Mouse (Mus musculus) embryonic facial prominence, embryonic 13.5 days (tissue): ENCODE results near the gene Tanc2. TPM values are rescaled to one million over a fixed set of nuclear protein-coding genes. Genes with fewer than 3 reads are reported as not detected.

ENCODE experiments used
- ATAC-seq: fragments of 200-750 bp; cut with Nextera tagmentation; 2 replicates; pipeline ENCODE4 v1.8.0; 2017; ENCODE audit warnings: low read depth; ENCODE audit not compliant: insufficient number of reproducible peaks, insufficient read depth, low FRiP score, low TSS enrichment
- H3K27ac ChIP-seq: fragments of 300-500 bp; sonication (generic); 2 replicates; pipeline ENCODE4 v1.5.1; 2015; ENCODE audit warnings: moderate library complexity, mild to moderate bottlenecking, inconsistent platforms
- H3K27me3 ChIP-seq: fragments of 300-500 bp; sonication (generic); 2 replicates; pipeline ENCODE4 v1.6.1; 2015; ENCODE audit warnings: mild to moderate bottlenecking, inconsistent platforms
- H3K36me3 ChIP-seq: fragments of 300-500 bp; sonication (generic); 2 replicates; pipeline ENCODE4 v1.6.1; 2015; ENCODE audit warnings: mild to moderate bottlenecking, inconsistent platforms
- H3K4me1 ChIP-seq: fragments of 300-500 bp; sonication (generic); 2 replicates; pipeline ENCODE4 v1.6.1; 2015; ENCODE audit warnings: inconsistent platforms
- H3K4me2 ChIP-seq: fragments of 300-500 bp; sonication (generic); 2 replicates; pipeline ENCODE4 v1.6.1; 2015; ENCODE audit warnings: moderate library complexity, mild to moderate bottlenecking, inconsistent platforms
- H3K4me3 ChIP-seq: fragments of 300-500 bp; sonication (generic); 2 replicates; pipeline ENCODE4 v1.5.1; 2015; ENCODE audit warnings: mild to moderate bottlenecking, inconsistent platforms
- H3K9ac ChIP-seq: fragments of 300-500 bp; sonication (generic); 2 replicates; pipeline ENCODE4 v1.6.1; 2015; ENCODE audit warnings: mild to moderate bottlenecking, inconsistent platforms
- H3K9me3 ChIP-seq: fragments of 300-500 bp; sonication (generic); 2 replicates; pipeline ENCODE4 v1.6.1; 2016; ENCODE audit warnings: inconsistent platforms
- WGBS: fragments of 180-500 bp; shearing (Covaris S2); methylation state at CpG from one replicate; pipeline ENCODE4 v1.1.7; 2015; ENCODE audit warnings: mixed read lengths; 5-methylcytosine and 5-hydroxymethylcytosine counted together
- polyA plus RNA-seq: library from polyadenylated mRNA; unstranded; fragments of >200 nt; fragmentation: Nextera tagmentation; extraction: Ambion mirVana; gene quantifications from 2 replicates; pipeline ENCODE4 v1.2.1, GENCODE M21; 2015

Gene Tanc2
- polyA plus RNA-seq, 1 experiment from 2014 or later, result 8.2 TPM

GRCm38 (mm10) chr11:105759413-105759812, 169.6 kb downstream of the Tanc2 start:
- Histone ChIP-seq H3K4me2 (peak overlapping the region; percentile 45), H3K9me3 (no peaks in the 10 kb centered on the region), H3K4me1 (peaks cover 14% of the 10 kb centered on the region), H3K9ac (no peak overlapping the region), H3K27ac (no peak overlapping the region), H3K36me3 (no peaks in the 10 kb centered on the region), H3K4me3 (no peak overlapping the region), H3K27me3 (no peaks in the 10 kb centered on the region)
- 32% methylated on average over 2 of the region's 2 CpGs for WGBS
- ATAC-seq, result no peak

- H3K9ac ChIP-seq, result no peak overlapping the region
- WGBS, result 22% methylated on average over 4 of the region's 4 CpGs
- peak overlapping the region; percentile 60; the same call in 1 of the 2 replicates for H3K27ac ChIP-seq
- H3K4me3 ChIP-seq, result no peak overlapping the region
- ATAC-seq, result no peak
- no peaks in the 10 kb centered on the region for H3K9me3 ChIP-seq
- peak overlapping the region; percentile 11; the same call in 1 of the 2 replicates for H3K4me2 ChIP-seq
- no peaks in the 10 kb centered on the region for H3K27me3 ChIP-seq
- peaks cover 14% of the 10 kb centered on the region for H3K4me1 ChIP-seq
- no peaks in the 10 kb centered on the region for H3K36me3 ChIP-seq
These were observed 170.6 kb downstream of the Tanc2 start for GRCm38 (mm10) chr11:105760346-105760745.

- no peak overlapping the region for H3K27ac ChIP-seq
These were observed 188.0 kb downstream of the Tanc2 start for GRCm38 (mm10) chr11:105777802-105778201.

GRCm38 (mm10) chr11:105792501-105792900, 202.7 kb downstream of the Tanc2 start:
- Histone ChIP-seq H3K27me3 (no peaks in the 10 kb centered on the region), H3K4me3 (no peak overlapping the region), H3K9ac (no peak overlapping the region), H3K4me1 (no peaks in the 10 kb centered on the region), H3K27ac (no peak overlapping the region), H3K4me2 (no peak overlapping the region), H3K9me3 (peaks cover 7% of the 10 kb centered on the region; the same call in 1 of the 2 replicates), H3K36me3 (0 out of 2 replicates have a peak, but pooled peaks cover 3% of the 10 kb centered on the region)
- no peak for ATAC-seq

More at GRCm38 (mm10) chr11:105777802-105778201, 188.0 kb downstream of the Tanc2 start:
- H3K9me3 ChIP-seq, result no peaks in the 10 kb centered on the region
- ATAC-seq, result no peak
- no peak overlapping the region for H3K9ac ChIP-seq
- H3K4me3 ChIP-seq, result no peak overlapping the region
- H3K36me3 ChIP-seq, result peaks cover 8% of the 10 kb centered on the region
- no peaks in the 10 kb centered on the region for H3K4me1 ChIP-seq
- no peaks in the 10 kb centered on the region for H3K27me3 ChIP-seq
- H3K4me2 ChIP-seq, result no peak overlapping the region

GRCm38 (mm10) chr11:105803686-105804085, 213.9 kb downstream of the Tanc2 start:
- no peak overlapping the region for H3K4me2 ChIP-seq
- no peak for ATAC-seq
- H3K9ac ChIP-seq, result no peak overlapping the region
- no peak overlapping the region for H3K4me3 ChIP-seq
- H3K9me3 ChIP-seq, result no peaks in the 10 kb centered on the region
- WGBS, result 88% methylated on average over 3 of the region's 3 CpGs
- H3K27ac ChIP-seq, result no peak overlapping the region
- H3K27me3 ChIP-seq, result no peaks in the 10 kb centered on the region
- H3K4me1 ChIP-seq, result no peaks in the 10 kb centered on the region
- H3K36me3 ChIP-seq, result no peaks in the 10 kb centered on the region

- no peaks in the 10 kb centered on the region for H3K9me3 ChIP-seq
- H3K4me1 ChIP-seq, result no peaks in the 10 kb centered on the region
- no peaks in the 10 kb centered on the region for H3K36me3 ChIP-seq
- H3K9ac ChIP-seq, result no peak overlapping the region
- no peaks in the 10 kb centered on the region for H3K27me3 ChIP-seq
- no peak overlapping the region for H3K4me2 ChIP-seq
- H3K27ac ChIP-seq, result no peak overlapping the region
- ATAC-seq, result no peak
- 62% methylated on average over 3 of the region's 3 CpGs for WGBS
- no peak overlapping the region for H3K4me3 ChIP-seq
These were observed 215.0 kb downstream of the Tanc2 start for GRCm38 (mm10) chr11:105804776-105805175.

GRCm38 (mm10) chr11:105807103-105807502, 217.3 kb downstream of the Tanc2 start:
- no peak overlapping the region for H3K27ac ChIP-seq
- H3K9me3 ChIP-seq, result no peaks in the 10 kb centered on the region
- 0 out of 2 replicates have a peak, but pooled peaks cover 7% of the 10 kb centered on the region for H3K36me3 ChIP-seq
- 92% methylated on average over 5 of the region's 5 CpGs for WGBS
- no peak for ATAC-seq
- H3K27me3 ChIP-seq, result no peaks in the 10 kb centered on the region
- no peak overlapping the region for H3K4me3 ChIP-seq
- no peak overlapping the region for H3K9ac ChIP-seq
- no peak overlapping the region for H3K4me2 ChIP-seq
- no peaks in the 10 kb centered on the region for H3K4me1 ChIP-seq

GRCm38 (mm10) chr11:105823246-105823645, 233.5 kb downstream of the Tanc2 start:
- Histone ChIP-seq H3K4me3 (no peak overlapping the region), H3K27ac (no peak overlapping the region), H3K27me3 (no peaks in the 10 kb centered on the region), H3K4me2 (no peak overlapping the region), H3K36me3 (no peaks in the 10 kb centered on the region), H3K9ac (no peak overlapping the region), H3K4me1 (no peaks in the 10 kb centered on the region), H3K9me3 (no peaks in the 10 kb centered on the region)
- no peak for ATAC-seq
- whole genome bisulfite sequencing, result 72% methylated on average over 1 of the region's 1 CpGs

- WGBS, result 52% methylated on average over 2 of the region's 2 CpGs
- Histone ChIP-seq H3K27me3 (no peaks in the 10 kb centered on the region), H3K4me2 (no peak overlapping the region), H3K9me3 (no peaks in the 10 kb centered on the region), H3K9ac (no peak overlapping the region), H3K27ac (no peak overlapping the region), H3K36me3 (no peaks in the 10 kb centered on the region), H3K4me1 (no peaks in the 10 kb centered on the region), H3K4me3 (no peak overlapping the region)
- no peak for ATAC-seq
These were observed 234.0 kb downstream of the Tanc2 start for GRCm38 (mm10) chr11:105823759-105824158.

- no peak for ATAC-seq
- Histone ChIP-seq H3K4me1 (no peaks in the 10 kb centered on the region), H3K4me3 (no peak overlapping the region), H3K36me3 (no peaks in the 10 kb centered on the region), H3K9ac (no peak overlapping the region), H3K4me2 (no peak overlapping the region), H3K27me3 (no peaks in the 10 kb centered on the region), H3K27ac (no peak overlapping the region), H3K9me3 (no peaks in the 10 kb centered on the region)
- 87% methylated on average over 2 of the region's 2 CpGs for WGBS
These were observed 238.4 kb downstream of the Tanc2 start for GRCm38 (mm10) chr11:105828175-105828574.

GRCm38 (mm10) chr11:105835209-105835608, 245.4 kb downstream of the Tanc2 start:
- Histone ChIP-seq H3K9me3 (no peaks in the 10 kb centered on the region), H3K27me3 (no peaks in the 10 kb centered on the region), H3K9ac (no peak overlapping the region), H3K4me2 (no peak overlapping the region), H3K27ac (no peak overlapping the region), H3K4me3 (no peak overlapping the region), H3K36me3 (peaks cover 9% of the 10 kb centered on the region), H3K4me1 (no peaks in the 10 kb centered on the region)
- 89% methylated on average over 4 of the region's 4 CpGs for WGBS
- no peak for ATAC-seq

GRCm38 (mm10) chr11:105836344-105836891, 246.6 kb downstream of the Tanc2 start:
- Histone ChIP-seq H3K4me3 (no peak overlapping the region), H3K27ac (no peak overlapping the region), H3K4me1 (no peaks in the 10 kb centered on the region), H3K9ac (no peak overlapping the region), H3K9me3 (no peaks in the 10 kb centered on the region), H3K27me3 (no peaks in the 10 kb centered on the region), H3K36me3 (peaks cover 9% of the 10 kb centered on the region), H3K4me2 (no peak overlapping the region)
- WGBS, result 82% methylated on average over 6 of the region's 6 CpGs
- ATAC-seq, result no peak
